ENCODE assay signal across 8 mouse cellular contexts in genomic region chr14:74947376-74948013, GRCm38 (mm10). TPM values are rescaled to one million over a fixed set of nuclear protein-coding genes. Genes with fewer than 3 reads are reported as not detected.
DNase-seq lines count a peak whose midpoint lies in the region; ATAC-seq and TF ChIP-seq lines count a peak whose summit lies in the region.

Lrch1 (minus strand) TSS chr14:74947876.

- peak; percentile 74 for ATAC-seq in forebrain, embryonic 15.5 days (replicated peaks)
- peak; percentile 77 for ATAC-seq in lung, embryonic 15.5 days (ENCODE audit: borderline replicate concordance, extremely low read depth, low FRiP score, low TSS enrichment)

- TF ChIP-seq CTCF in olfactory bulb, adult 2 months (IDR thresholded peaks at IDR 0.05; ENCODE audit: insufficient read depth, low read depth, low read length), result no peak; the same call in 1 of the 2 replicates
- TF ChIP-seq CTCF in thymus, adult 2 months (IDR thresholded peaks at IDR 0.05; ENCODE audit: borderline replicate concordance, control insufficient read depth, extremely low read depth, insufficient read depth, low read length, poor library complexity), result no peak

- H3K4me2 ChIP-seq in forebrain, embryonic 15.5 days (replicated peaks), result peak within 1 kb of the TSS; percentile 76
- peak within 1 kb of the TSS; percentile 71 for H3K4me2 ChIP-seq in lung, embryonic 15.5 days

- in situ Hi-C loops in ES-E14 (cut with MboI; ENCODE audit: low sequenced_read_pairs in 2 of 2, unreplicated experiment in 2 of 2), result no loop called here

- H3K9me3 ChIP-seq in ES-E14 (ENCODE audit: control insufficient read depth, insufficient read depth, low read depth, low read length), result no peaks in the 10 kb centered on the region
- no peaks in the 10 kb centered on the region for H3K9me3 ChIP-seq in forebrain, embryonic 15.5 days
- no peaks in the 10 kb centered on the region for H3K9me3 ChIP-seq in lung, embryonic 15.5 days

- peak within 1 kb of the TSS; percentile 86 for H3K9ac ChIP-seq in ES-E14 (ENCODE audit: insufficient read depth, low read depth, low read length, poor library complexity, severe bottlenecking)
- H3K9ac ChIP-seq in forebrain, embryonic 15.5 days (replicated peaks), result peak within 1 kb of the TSS; percentile 93
- peak within 1 kb of the TSS; percentile 93 for H3K9ac ChIP-seq in lung, embryonic 15.5 days

- H3K27me3 ChIP-seq in forebrain, embryonic 15.5 days, result no peaks in the 10 kb centered on the region
- no peaks in the 10 kb centered on the region for H3K27me3 ChIP-seq in lung, embryonic 15.5 days
- no peaks in the 10 kb centered on the region for H3K27me3 ChIP-seq in thymus, adult 2 months (ENCODE audit: control insufficient read depth, insufficient read depth, low read length)

- peak; percentile 89 for TF ChIP-seq POLR2A in olfactory bulb, adult 2 months (IDR thresholded peaks at IDR 0.05; ENCODE audit: insufficient read depth, low read depth, low read length)
- peak; percentile 78 for TF ChIP-seq POLR2A in thymus, adult 2 months (IDR thresholded peaks at IDR 0.05; ENCODE audit: control insufficient read depth, extremely low read depth, insufficient read depth, low read length, poor library complexity)

- DNase-seq in ES-E14 (ENCODE audit: low read depth, low spot score), result peak; percentile 65
- peak; percentile 72 for DNase-seq in cerebellum, adult 11 months
- peak; percentile 74 for DNase-seq in heart, postnatal 25 days (ENCODE audit: low spot score)
- DNase-seq in layer of hippocampus, adult 8-10 months (ENCODE audit: low spot score in 2 of 2), result peak; percentile 59 to 73
- DNase-seq in thymus, adult 2 months, result peak; percentile 84

- no peak within 1 kb of the TSS for H3K27ac ChIP-seq in ES-E14 (ENCODE audit: insufficient read depth, low read depth, low read length, poor library complexity, severe bottlenecking)
- peak within 1 kb of the TSS; percentile 91 for H3K27ac ChIP-seq in forebrain, embryonic 15.5 days (replicated peaks)
- H3K27ac ChIP-seq in lung, embryonic 15.5 days, result peak within 1 kb of the TSS; percentile 95
- H3K27ac ChIP-seq in olfactory bulb, adult 2 months (ENCODE audit: insufficient read depth, low read depth, low read length), result peak within 1 kb of the TSS; percentile 96
- peak within 1 kb of the TSS; percentile 92 for H3K27ac ChIP-seq in thymus, adult 2 months (ENCODE audit: control insufficient read depth, insufficient read depth, low read length)

- whole genome bisulfite sequencing in forebrain, embryonic 15.5 days, result under 1% methylated on average over 64 of the region's 65 CpGs
- 0% methylated on average over 63 of the region's 65 CpGs for WGBS in lung, embryonic 15.5 days
- under 1% methylated on average over 55 of the region's 65 CpGs for WGBS in olfactory bulb, adult 2 months
- under 1% methylated on average over 65 of the region's 65 CpGs for WGBS in thymus, adult 2 months

- H3K36me3 ChIP-seq in ES-E14 (ENCODE audit: control insufficient read depth, insufficient read depth, low read length, poor library complexity, severe bottlenecking), result no peaks in the 10 kb centered on the region
- no peaks in the 10 kb centered on the region for H3K36me3 ChIP-seq in forebrain, embryonic 15.5 days
- no peaks in the 10 kb centered on the region for H3K36me3 ChIP-seq in lung, embryonic 15.5 days
- no peaks in the 10 kb centered on the region for H3K36me3 ChIP-seq in thymus, adult 2 months (ENCODE audit: control insufficient read depth, insufficient read depth, low read length)

- peak within 1 kb of the TSS; percentile 91 to 92 for H3K4me3 ChIP-seq in ES-E14 (ENCODE audit: insufficient read depth in 1 of 2, low read depth in 1 of 2, low read length in 2 of 2, poor library complexity in 1 of 2, severe bottlenecking in 1 of 2)
- peak within 1 kb of the TSS; percentile 78 for H3K4me3 ChIP-seq in forebrain, embryonic 15.5 days
- H3K4me3 ChIP-seq in lung, embryonic 15.5 days, result peak within 1 kb of the TSS; percentile 92
- H3K4me3 ChIP-seq in olfactory bulb, adult 2 months (ENCODE audit: insufficient read depth, low read depth, low read length), result peak within 1 kb of the TSS; percentile 98
- H3K4me3 ChIP-seq in thymus, adult 2 months (ENCODE audit: control insufficient read depth, insufficient read depth, low read length), result peak within 1 kb of the TSS; percentile 93

- H3K4me1 ChIP-seq in ES-E14 (ENCODE audit: control insufficient read depth in 2 of 2, insufficient read depth in 2 of 2, low read length in 2 of 2, poor library complexity in 1 of 2), result peaks cover 0 to 2% of the 10 kb centered on the region in 2 experiments; a peak in 2 of 4 replicates
- H3K4me1 ChIP-seq in forebrain, embryonic 15.5 days, result peaks cover 24% of the 10 kb centered on the region
- peaks cover 29% of the 10 kb centered on the region for H3K4me1 ChIP-seq in lung, embryonic 15.5 days
- peaks cover 13% of the 10 kb centered on the region for H3K4me1 ChIP-seq in olfactory bulb, adult 2 months (ENCODE audit: control insufficient read depth, insufficient read depth, low read length)
- peaks cover 26% of the 10 kb centered on the region for H3K4me1 ChIP-seq in thymus, adult 2 months (replicated peaks; ENCODE audit: control insufficient read depth, insufficient read depth, low read length)

- intact Hi-C loops in heart, postnatal 25 days (cut with DNase I), result loop anchor here (2.0 to 5.0 kb wide), 4 partner anchors 33 to 95 kb away; no protein-coding TSS in a partner anchor

TF ChIP-seq in ES-E14, 5 proteins besides CTCF, POLR2A, EP300 and RAD21:
- TF ChIP-seq HCFC1 (IDR thresholded peaks at IDR 0.05; ENCODE audit: borderline replicate concordance, insufficient read depth, low read length) (0 out of 2 replicates have a peak, but pooled peaks have one; percentile 10), MAFK (IDR thresholded peaks at IDR 0.05; ENCODE audit: insufficient read depth, low read depth, low read length) (no peak), CHD2 (IDR thresholded peaks at IDR 0.05; ENCODE audit: low read depth, low read length) (no peak), ZNF384 (IDR thresholded peaks at IDR 0.05; ENCODE audit: low read depth, low read length) (no peak)

RNA-seq across cellular contexts. Expression of gene Lrch1, which starts in this region (rescaled TPM):
- 3.3 and 7.9 TPM in 2 replicates for total RNA-seq in ES-E14 (2012; rRNA removed)
- 10.9 and 13.6 TPM in 2 replicates for polyA plus RNA-seq in forebrain, embryonic 15.5 days (2015; fragmentation: Nextera tagmentation; extraction: Ambion mirVana)
- 10 to 100 TPM; 16.8 to 17.9 TPM for total RNA-seq in heart, postnatal 25 days (2021)
- total RNA-seq in layer of hippocampus, adult 8-10 months (2022), result 10 to 100 TPM; 14.8 to 43.1 (median 18.3) TPM
- 17.5 and 19.9 TPM in 2 replicates for polyA plus RNA-seq in lung, embryonic 15.5 days (2015; fragmentation: Nextera tagmentation; extraction: Ambion mirVana)
- polyA plus RNA-seq in olfactory bulb, adult 2 months (2012; ENCODE audit: insufficient read depth, insufficient read length, low replicate concordance, missing spikeins), result 64.7 TPM in 1 of 2 replicates, not detected in the other
- polyA plus RNA-seq in thymus, adult 2 months (2012; rRNA removed), result 27.5 and 30.1 TPM in 2 replicates
